Mouse (Mus musculus): ENCODE measurements around the gene Gm11042. TPM values are rescaled to one million over a fixed set of nuclear protein-coding genes. Genes with fewer than 3 reads are reported as not detected.

The Gm11042 gene
- total RNA-seq (2021): not detected in 2 replicates
- long read RNA-seq: 0 reads

GRCm38 (mm10) chr12:74316344-74316973 is at the start of gene Gm11042:
TSS of gene Gm11042 (minus strand) at chr12:74316394.
- no peak for DNase-seq

- no peak for DNase-seq
Measured at GRCm38 (mm10) chr12:74364477-74364876, 48.3 kb upstream of the Gm11042 start.

GRCm38 (mm10) chr12:74363076-74363475 is 46.9 kb upstream of the Gm11042 start:
- no peak for DNase-seq

GRCm38 (mm10) chr12:74362453-74362852 is 46.3 kb upstream of the Gm11042 start:
- DNase-seq: no peak

GRCm38 (mm10) chr12:74359791-74360190 is 43.6 kb upstream of the Gm11042 start:
- no peak for DNase-seq

- no peak for DNase-seq
Measured at GRCm38 (mm10) chr12:74357806-74358205, 41.6 kb upstream of the Gm11042 start.

GRCm38 (mm10) chr12:74342720-74343119 is 26.5 kb upstream of the Gm11042 start:
- no peak for DNase-seq

GRCm38 (mm10) chr12:74340070-74340469 is 23.9 kb upstream of the Gm11042 start:
- DNase-seq: no peak

GRCm38 (mm10) chr12:74333706-74334105 is 17.5 kb upstream of the Gm11042 start:
- no peak for DNase-seq

GRCm38 (mm10) chr12:74333016-74333415 is 16.8 kb upstream of the Gm11042 start:
- DNase-seq: peak; percentile 75

GRCm38 (mm10) chr12:74329759-74330158 is 13.6 kb upstream of the Gm11042 start:
- DNase-seq: no peak

GRCm38 (mm10) chr12:74326644-74327043 is 10.4 kb upstream of the Gm11042 start:
- DNase-seq: no peak

GRCm38 (mm10) chr12:74321981-74322380 is 5.8 kb upstream of the Gm11042 start:
- no peak for DNase-seq

- peak; percentile 56 for DNase-seq
Measured at GRCm38 (mm10) chr12:74320318-74320717, 4.1 kb upstream of the Gm11042 start.

- DNase-seq: peak; percentile 65
Measured at GRCm38 (mm10) chr12:74316989-74317759, 980 bp upstream of the Gm11042 start.

- no peak for DNase-seq
Measured at GRCm38 (mm10) chr12:74315221-74315620, 973 bp downstream of the Gm11042 start.

GRCm38 (mm10) chr12:74312611-74313010 is 3.6 kb downstream of the Gm11042 start:
- no peak for DNase-seq

- DNase-seq: no peak
Measured at GRCm38 (mm10) chr12:74303418-74304294, 12.5 kb downstream of the Gm11042 start.

- DNase-seq: no peak
Measured at GRCm38 (mm10) chr12:74301559-74301958, 14.6 kb downstream of the Gm11042 start.

- no peak for DNase-seq
Measured at GRCm38 (mm10) chr12:74296374-74296773, 19.8 kb downstream of the Gm11042 start.

- no peak for DNase-seq
Measured at GRCm38 (mm10) chr12:74293624-74294023, 22.6 kb downstream of the Gm11042 start.

GRCm38 (mm10) chr12:74290983-74291382 is 25.2 kb downstream of the Gm11042 start:
- DNase-seq: no peak

- no peak for DNase-seq
Measured at GRCm38 (mm10) chr12:74284685-74285054, 31.5 kb downstream of the Gm11042 start.
